Mouse (Mus musculus) ES-E14 (cell line): ENCODE measurements around the gene Tcta. TPM values are rescaled to one million over a fixed set of nuclear protein-coding genes. Genes with fewer than 3 reads are reported as not detected.

Source experiments
- DNase-seq: peaks from one replicate; pipeline ENCODE4 v3.0.0-alpha.2; 2013; ENCODE audit warnings: low read depth, low spot score
- H3K27ac ChIP-seq: 2 replicates; pipeline ENCODE4 v1.5.1; 2012; ENCODE audit warnings: low read depth, mild to moderate bottlenecking, low read length, moderate library complexity, mixed read lengths; ENCODE audit not compliant: poor library complexity, insufficient read depth, severe bottlenecking
- H3K36me3 ChIP-seq: 2 replicates; pipeline ENCODE4 v1.6.1; 2012; ENCODE audit warnings: mild to moderate bottlenecking, low read length, moderate library complexity, mixed read lengths; ENCODE audit not compliant: control insufficient read depth, poor library complexity, insufficient read depth, severe bottlenecking
- H3K4me1 ChIP-seq, 2 experiments: fragments of 150-350 bp in 1 of 2; sonication (generic) in 1 of 2; 2 replicates each; pipeline ENCODE4 v1.6.1; 2012; ENCODE audit warnings: low read length in 2 of 2, mild to moderate bottlenecking in 1 of 2, mixed read lengths in 1 of 2; ENCODE audit not compliant: control insufficient read depth in 2 of 2, insufficient read depth in 2 of 2, poor library complexity in 1 of 2
- H3K4me3 ChIP-seq, 2 experiments: fragments of 150-350 bp in 1 of 2; sonication (generic) in 1 of 2; 2 replicates each; pipeline ENCODE4 v1.5.1; 2012; ENCODE audit warnings: low read length in 2 of 2, low read depth in 1 of 2, mild to moderate bottlenecking in 1 of 2, mixed read lengths in 1 of 2; ENCODE audit not compliant: insufficient read depth in 1 of 2, poor library complexity in 1 of 2, severe bottlenecking in 1 of 2
- H3K9ac ChIP-seq: 2 replicates; pipeline ENCODE4 v1.6.1; 2012; ENCODE audit warnings: low read depth, mild to moderate bottlenecking, low read length, mixed read lengths; ENCODE audit not compliant: poor library complexity, insufficient read depth, severe bottlenecking
- H3K9me3 ChIP-seq: fragments of 150-350 bp; sonication (generic); 2 replicates; pipeline ENCODE4 v1.6.1; 2012; ENCODE audit warnings: low read depth, mild to moderate bottlenecking, low read length; ENCODE audit not compliant: control insufficient read depth, insufficient read depth
- CHD2 ChIP-seq: IDR thresholded peaks from 2 replicates; pipeline ENCODE4 v1.6.1; 2014; ENCODE audit warnings: mild to moderate bottlenecking, low read depth, low read length, inconsistent platforms
- HCFC1 ChIP-seq: IDR thresholded peaks from 2 replicates; pipeline ENCODE4 v1.6.1; 2012; ENCODE audit warnings: low read length, inconsistent platforms, borderline replicate concordance; ENCODE audit not compliant: insufficient read depth
- MAFK ChIP-seq: IDR thresholded peaks from 2 replicates; pipeline ENCODE4 v1.6.1; 2014; ENCODE audit warnings: mild to moderate bottlenecking, low read depth, low read length, inconsistent platforms; ENCODE audit not compliant: insufficient read depth
- ZC3H11A ChIP-seq: IDR thresholded peaks from 2 replicates; pipeline ENCODE4 v1.6.1; 2012; ENCODE audit warnings: low read depth, mild to moderate bottlenecking, inconsistent platforms, low read length, borderline replicate concordance
- ZNF384 ChIP-seq: IDR thresholded peaks from 2 replicates; pipeline ENCODE4 v1.6.1; 2012; ENCODE audit warnings: low read depth, low read length, inconsistent platforms
- in situ Hi-C, 2 experiments: fragments of 600-800 bp; cut with MboI; formaldehyde crosslinking; loops; one replicate each; pipeline ENCODE4 v1.15.1; 2025; ENCODE audit warnings: low sequenced_read_pairs in 2 of 2, inconsistent platforms in 1 of 2; ENCODE audit not compliant: unreplicated experiment in 2 of 2
- total RNA-seq: library from RNA; depleted of rRNA; stranded (reverse); fragments of 300-350 nt; gene quantifications from 2 replicates; pipeline ENCODE4 v1.2.3, GENCODE M21; 2012

The Tcta gene
- total RNA-seq, 1 experiment: 11.0 TPM

GRCm38 (mm10) chr9:108347024-108347423 lies 41.1 kb upstream of the Tcta start:
- Histone ChIP-seq H3K4me1 (peaks cover 5% of the 10 kb centered on the region in 2 experiments), H3K9ac (peak overlapping the region; percentile 84), H3K36me3 (peaks cover 5% of the 10 kb centered on the region), H3K9me3 (no peaks in the 10 kb centered on the region), H3K27ac (peak overlapping the region; percentile 28; the same call in 1 of the 2 replicates), H3K4me3 (peak overlapping the region; percentile 74 to 83)
- in situ Hi-C loops: no loop called here
- TF ChIP-seq CHD2 (no peak), HCFC1 (no peak), MAFK (no peak), ZNF384 (no peak), ZC3H11A (no peak)
- DNase-seq: no peak

GRCm38 (mm10) chr9:108344471-108344870 lies 38.5 kb upstream of the Tcta start:
- H3K4me1 ChIP-seq: peaks cover 5 to 6% of the 10 kb centered on the region in 2 experiments
- TF ChIP-seq ZNF384 (no peak), CHD2 (no peak), MAFK (no peak), ZC3H11A (no peak), HCFC1 (no peak)
- no peaks in the 10 kb centered on the region for H3K9me3 ChIP-seq
- no peak overlapping the region for H3K4me3 ChIP-seq
- DNase-seq: no peak
- in situ Hi-C loops: no loop called here
- H3K27ac ChIP-seq: no peak overlapping the region
- no peak overlapping the region for H3K9ac ChIP-seq
- H3K36me3 ChIP-seq: peaks cover 8% of the 10 kb centered on the region; the same call in 1 of the 2 replicates

GRCm38 (mm10) chr9:108343835-108344234 lies 37.9 kb upstream of the Tcta start:
- Histone ChIP-seq H3K4me1 (peaks cover 5 to 6% of the 10 kb centered on the region in 2 experiments), H3K27ac (no peak overlapping the region), H3K9ac (no peak overlapping the region), H3K36me3 (peaks cover 8% of the 10 kb centered on the region; the same call in 1 of the 2 replicates), H3K9me3 (no peaks in the 10 kb centered on the region), H3K4me3 (no peak overlapping the region)
- in situ Hi-C loops: no loop called here
- TF ChIP-seq MAFK (no peak), HCFC1 (no peak), ZC3H11A (no peak), CHD2 (no peak), ZNF384 (no peak)
- DNase-seq: no peak

- Histone ChIP-seq H3K9me3 (no peaks in the 10 kb centered on the region), H3K4me1 (peaks cover 4 to 6% of the 10 kb centered on the region in 2 experiments), H3K36me3 (peaks cover 8% of the 10 kb centered on the region; the same call in 1 of the 2 replicates), H3K27ac (no peak overlapping the region), H3K4me3 (no peak overlapping the region), H3K9ac (no peak overlapping the region)
- no peak for DNase-seq
- TF ChIP-seq CHD2 (no peak), MAFK (no peak), ZNF384 (no peak), HCFC1 (no peak), ZC3H11A (no peak)
- in situ Hi-C loops: no loop called here
Measured at GRCm38 (mm10) chr9:108343331-108343730, 37.4 kb upstream of the Tcta start.
